Mouse (Mus musculus): Measurements from ENCODE around the gene Adamts9. TPM values are rescaled to one million over a fixed set of nuclear protein-coding genes. Genes with fewer than 3 reads are reported as not detected.
A peak's percentile ranks its signal among the peaks of the same experiment; 100 is the strongest.

The Adamts9 gene
- 0.75 and 1.0 TPM in 2 replicates for polyA plus RNA-seq (2015; fragmentation: Nextera tagmentation; extraction: Ambion mirVana)

DNA sequence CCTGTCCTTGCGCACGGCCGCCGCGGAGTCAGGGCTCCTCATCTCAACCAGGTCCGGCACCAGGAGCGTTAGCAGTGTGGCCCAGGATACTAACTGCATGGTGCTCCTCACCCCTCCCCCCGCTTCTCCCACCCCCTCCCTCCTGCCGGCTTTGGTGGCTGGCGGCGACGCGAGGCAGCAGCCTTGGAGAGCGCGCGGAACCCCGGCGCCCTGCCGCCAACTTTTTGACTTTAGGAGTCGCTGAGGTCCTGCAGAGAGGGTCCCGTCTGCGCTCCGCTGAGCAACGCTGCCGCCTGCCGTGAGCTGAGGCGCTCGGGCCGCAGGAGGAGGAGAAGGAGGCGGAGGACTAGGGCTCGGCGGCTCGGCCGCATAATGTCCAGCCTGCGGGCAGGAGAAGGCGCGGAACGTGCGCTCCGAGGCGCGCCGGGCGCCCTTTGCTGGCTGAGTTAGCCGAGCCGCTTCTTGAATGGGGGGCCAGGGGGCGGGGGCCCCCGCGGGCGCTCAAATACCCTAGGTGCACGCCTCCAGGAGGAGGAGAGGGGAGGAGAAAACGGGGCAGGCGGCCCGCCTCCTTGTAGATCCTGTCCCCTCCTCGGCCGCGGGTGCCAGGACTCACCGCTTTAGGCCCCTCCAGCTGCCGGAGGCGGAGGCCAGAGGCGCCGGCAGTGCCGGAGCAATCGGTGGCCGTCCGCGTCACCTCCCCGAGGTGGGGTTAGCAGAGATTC is at the start of gene Adamts9:
TSS of gene Adamts9 (minus strand) at position 436 of the 725 bp plus-strand sequence.
- 0% methylated on average over 58 of the region's 68 CpGs for WGBS (ENCODE audit: insufficient replicate concordance)
- no peak within 1 kb of the TSS for H3K9ac ChIP-seq (ENCODE audit: low read depth, low read length)
- peaks cover 47% of the 10 kb centered on the region for H3K27me3 ChIP-seq (ENCODE audit: control insufficient read depth, insufficient read depth, low read depth, low read length)
- H3K27ac ChIP-seq (ENCODE audit: low read length) = no peak within 1 kb of the TSS; the same call in 1 of the 2 replicates
- H3K4me1 ChIP-seq (ENCODE audit: control insufficient read depth, low read depth, low read length) = no peaks in the 10 kb centered on the region
- H3K4me2 ChIP-seq (ENCODE audit: low read depth, low read length) = peak within 1 kb of the TSS; percentile 49
- no peaks in the 10 kb centered on the region for H3K36me3 ChIP-seq (ENCODE audit: control insufficient read depth, insufficient read depth)
- no peaks in the 10 kb centered on the region for H3K9me3 ChIP-seq (replicated peaks; ENCODE audit: control insufficient read depth, low read length)
- H3K4me3 ChIP-seq (ENCODE audit: low read depth, low read length) = peak within 1 kb of the TSS; percentile 49
- peak; percentile 55 for ATAC-seq (ENCODE audit: low read depth)

DNA sequence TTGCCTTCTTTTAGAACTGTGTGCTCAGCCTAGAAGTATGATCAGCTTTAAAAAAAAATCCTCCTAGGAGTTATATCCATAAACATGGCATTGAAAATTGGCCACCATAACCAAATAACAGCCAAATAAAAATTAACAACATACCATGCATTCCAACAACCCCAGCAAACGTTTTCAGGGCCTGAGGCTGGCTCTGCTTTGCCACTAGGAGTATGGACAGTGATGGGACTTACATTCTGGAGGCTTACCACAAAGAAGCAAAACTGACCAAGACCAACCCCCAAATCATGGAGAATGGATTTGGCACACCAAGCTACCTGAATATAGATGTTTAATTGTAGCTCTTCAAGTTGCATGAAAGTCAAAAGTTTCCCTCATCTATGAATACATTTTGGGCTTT is 48.3 kb upstream of the Adamts9 start:
- Histone ChIP-seq H3K4me2 (ENCODE audit: low read depth, low read length) (no peak overlapping the region), H3K4me3 (ENCODE audit: low read depth, low read length) (no peak overlapping the region), H3K27ac (ENCODE audit: low read length) (no peak overlapping the region), H3K9me3 (replicated peaks; ENCODE audit: control insufficient read depth, low read length) (no peaks in the 10 kb centered on the region), H3K9ac (ENCODE audit: low read depth, low read length) (no peak overlapping the region), H3K36me3 (ENCODE audit: control insufficient read depth, insufficient read depth) (no peaks in the 10 kb centered on the region), H3K4me1 (ENCODE audit: control insufficient read depth, low read depth, low read length) (no peaks in the 10 kb centered on the region), H3K27me3 (ENCODE audit: control insufficient read depth, insufficient read depth, low read depth, low read length) (no peaks in the 10 kb centered on the region)
- ATAC-seq (ENCODE audit: low read depth) = no peak
- 9% methylated on average over 1 of the region's 1 CpGs for whole genome bisulfite sequencing (ENCODE audit: insufficient replicate concordance)

DNA sequence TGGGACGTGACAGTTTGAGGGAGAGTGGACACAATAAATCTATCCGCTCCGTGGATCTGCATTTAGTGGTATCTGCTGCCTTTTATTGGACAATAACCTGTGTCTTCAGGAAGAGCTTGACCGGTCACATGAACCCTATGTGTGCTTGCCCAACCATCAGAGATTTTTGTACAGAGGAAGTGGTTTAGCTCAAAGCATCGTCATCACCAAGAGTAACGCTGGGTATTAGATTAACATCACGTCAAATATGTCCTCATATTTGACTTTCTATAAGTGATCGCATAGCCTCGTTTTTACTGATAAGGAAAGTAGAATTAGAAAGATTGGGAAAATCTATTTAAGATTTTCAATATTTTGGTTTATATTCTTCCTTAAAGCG is 45.3 kb upstream of the Adamts9 start:
- no peak for ATAC-seq (ENCODE audit: low read depth)
- Histone ChIP-seq H3K36me3 (ENCODE audit: control insufficient read depth, insufficient read depth) (no peaks in the 10 kb centered on the region), H3K9ac (ENCODE audit: low read depth, low read length) (no peak overlapping the region), H3K4me1 (ENCODE audit: control insufficient read depth, low read depth, low read length) (no peaks in the 10 kb centered on the region), H3K4me2 (ENCODE audit: low read depth, low read length) (no peak overlapping the region), H3K9me3 (replicated peaks; ENCODE audit: control insufficient read depth, low read length) (no peaks in the 10 kb centered on the region), H3K27me3 (ENCODE audit: control insufficient read depth, insufficient read depth, low read depth, low read length) (no peaks in the 10 kb centered on the region), H3K4me3 (ENCODE audit: low read depth, low read length) (no peak overlapping the region), H3K27ac (ENCODE audit: low read length) (no peak overlapping the region)
- WGBS (ENCODE audit: insufficient replicate concordance) = 40% methylated on average over 10 of the region's 10 CpGs

DNA sequence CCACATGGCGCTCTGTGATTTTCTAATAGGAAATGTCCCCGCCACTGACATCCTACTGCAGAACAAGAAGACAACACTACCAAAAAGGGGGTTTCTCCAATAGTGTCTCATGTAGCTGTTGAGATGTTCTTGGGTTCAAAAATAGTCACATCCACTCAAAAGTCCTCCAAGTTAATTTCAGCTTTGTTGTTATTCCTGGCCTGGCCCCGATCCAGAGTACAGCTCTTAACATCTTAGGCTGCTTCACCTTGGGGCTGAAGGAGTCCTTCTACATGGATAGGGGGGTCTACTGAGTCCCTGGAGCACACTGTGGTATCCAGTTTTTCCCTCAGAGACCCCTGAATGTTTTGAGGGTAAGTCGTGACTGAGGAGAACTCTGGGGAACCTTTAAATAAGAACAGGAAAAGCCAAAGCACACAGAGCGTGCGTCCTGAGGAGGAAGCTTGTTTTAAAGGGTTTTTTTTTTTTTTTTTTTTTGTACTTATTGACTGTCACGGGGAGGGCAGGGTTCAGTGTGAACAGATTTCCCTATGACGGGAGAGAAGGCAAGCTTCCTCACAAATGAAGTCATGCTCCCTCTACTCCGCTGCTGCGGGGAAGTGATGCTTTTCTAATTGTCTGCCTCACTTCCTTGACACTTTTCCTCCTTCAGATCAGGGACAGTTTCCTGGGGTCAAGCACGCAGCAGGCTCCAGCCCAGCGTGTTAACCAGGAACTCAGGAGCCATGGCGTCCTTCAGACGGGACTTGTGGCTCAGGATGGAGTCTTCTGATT is 44.7 kb upstream of the Adamts9 start:
- H3K4me3 ChIP-seq (ENCODE audit: low read depth, low read length) = no peak overlapping the region
- H3K4me2 ChIP-seq (ENCODE audit: low read depth, low read length) = no peak overlapping the region
- H3K9ac ChIP-seq (ENCODE audit: low read depth, low read length) = no peak overlapping the region
- H3K27me3 ChIP-seq (ENCODE audit: control insufficient read depth, insufficient read depth, low read depth, low read length) = no peaks in the 10 kb centered on the region
- no peaks in the 10 kb centered on the region for H3K9me3 ChIP-seq (replicated peaks; ENCODE audit: control insufficient read depth, low read length)
- no peaks in the 10 kb centered on the region for H3K36me3 ChIP-seq (ENCODE audit: control insufficient read depth, insufficient read depth)
- H3K27ac ChIP-seq (ENCODE audit: low read length) = no peak overlapping the region
- ATAC-seq (ENCODE audit: low read depth) = 0 out of 2 replicates have a peak, but pooled peaks have one; percentile 27
- 24% methylated on average over 14 of the region's 14 CpGs for WGBS (ENCODE audit: insufficient replicate concordance)
- H3K4me1 ChIP-seq (ENCODE audit: control insufficient read depth, low read depth, low read length) = no peaks in the 10 kb centered on the region

DNA sequence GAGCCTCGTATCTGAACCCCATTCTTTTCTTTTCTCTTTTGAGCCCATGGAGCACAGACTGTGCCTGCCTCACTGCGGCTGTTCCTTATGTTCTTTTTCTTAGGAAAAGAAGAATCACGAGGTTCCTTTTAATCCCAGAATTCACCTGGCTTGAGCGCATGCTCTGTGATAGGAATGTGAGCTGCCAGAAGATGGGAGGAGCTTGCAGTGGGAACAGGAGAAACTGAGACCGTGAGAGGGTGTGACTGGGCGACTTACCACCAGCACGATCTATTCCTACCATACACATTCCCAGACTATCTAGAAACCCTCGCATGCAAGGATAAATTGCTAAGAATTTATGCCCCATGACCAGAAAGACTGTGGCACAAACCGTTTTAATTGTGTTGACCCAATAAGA is 44.1 kb upstream of the Adamts9 start:
- WGBS (ENCODE audit: insufficient replicate concordance) = 60% methylated on average over 9 of the region's 9 CpGs

DNA sequence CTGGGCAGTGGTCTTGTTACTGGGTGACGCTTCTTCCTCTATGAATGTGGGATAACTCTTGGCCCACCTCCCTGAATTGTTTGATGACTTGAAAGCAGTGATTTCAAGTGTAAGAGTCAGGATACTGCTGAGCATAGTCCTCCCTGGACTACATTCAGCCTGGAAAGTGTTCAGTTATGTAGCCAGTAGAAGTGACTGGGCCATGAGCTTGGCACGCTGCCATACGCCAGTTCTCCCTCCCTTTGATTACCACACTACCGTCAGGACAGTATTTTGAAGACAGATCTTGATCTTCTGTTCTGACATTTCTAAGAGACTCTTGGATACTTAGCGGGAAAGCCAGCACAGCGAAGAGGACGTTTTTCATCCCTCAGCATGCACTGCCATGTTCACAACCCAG is 40.1 kb upstream of the Adamts9 start:
- no peak for ATAC-seq (ENCODE audit: low read depth)
- H3K4me1 ChIP-seq (ENCODE audit: control insufficient read depth, low read depth, low read length) = no peaks in the 10 kb centered on the region
- H3K9me3 ChIP-seq (replicated peaks; ENCODE audit: control insufficient read depth, low read length) = no peaks in the 10 kb centered on the region
- H3K9ac ChIP-seq (ENCODE audit: low read depth, low read length) = no peak overlapping the region
- H3K27ac ChIP-seq (ENCODE audit: low read length) = no peak overlapping the region
- no peaks in the 10 kb centered on the region for H3K36me3 ChIP-seq (ENCODE audit: control insufficient read depth, insufficient read depth)
- H3K4me2 ChIP-seq (ENCODE audit: low read depth, low read length) = no peak overlapping the region
- WGBS (ENCODE audit: insufficient replicate concordance) = 63% methylated on average over 7 of the region's 7 CpGs
- H3K4me3 ChIP-seq (ENCODE audit: low read depth, low read length) = no peak overlapping the region
- no peaks in the 10 kb centered on the region for H3K27me3 ChIP-seq (ENCODE audit: control insufficient read depth, insufficient read depth, low read depth, low read length)

More for the DNA sequence above, 44.1 kb upstream of the Adamts9 start:
- H3K27ac ChIP-seq (ENCODE audit: low read length) = no peak overlapping the region
- H3K4me3 ChIP-seq (ENCODE audit: low read depth, low read length) = no peak overlapping the region
- H3K4me1 ChIP-seq (ENCODE audit: control insufficient read depth, low read depth, low read length) = no peaks in the 10 kb centered on the region
- no peak overlapping the region for H3K9ac ChIP-seq (ENCODE audit: low read depth, low read length)
- H3K9me3 ChIP-seq (replicated peaks; ENCODE audit: control insufficient read depth, low read length) = no peaks in the 10 kb centered on the region
- H3K27me3 ChIP-seq (ENCODE audit: control insufficient read depth, insufficient read depth, low read depth, low read length) = no peaks in the 10 kb centered on the region
- ATAC-seq (ENCODE audit: low read depth) = no peak
- H3K4me2 ChIP-seq (ENCODE audit: low read depth, low read length) = no peak overlapping the region
- H3K36me3 ChIP-seq (ENCODE audit: control insufficient read depth, insufficient read depth) = no peaks in the 10 kb centered on the region

DNA sequence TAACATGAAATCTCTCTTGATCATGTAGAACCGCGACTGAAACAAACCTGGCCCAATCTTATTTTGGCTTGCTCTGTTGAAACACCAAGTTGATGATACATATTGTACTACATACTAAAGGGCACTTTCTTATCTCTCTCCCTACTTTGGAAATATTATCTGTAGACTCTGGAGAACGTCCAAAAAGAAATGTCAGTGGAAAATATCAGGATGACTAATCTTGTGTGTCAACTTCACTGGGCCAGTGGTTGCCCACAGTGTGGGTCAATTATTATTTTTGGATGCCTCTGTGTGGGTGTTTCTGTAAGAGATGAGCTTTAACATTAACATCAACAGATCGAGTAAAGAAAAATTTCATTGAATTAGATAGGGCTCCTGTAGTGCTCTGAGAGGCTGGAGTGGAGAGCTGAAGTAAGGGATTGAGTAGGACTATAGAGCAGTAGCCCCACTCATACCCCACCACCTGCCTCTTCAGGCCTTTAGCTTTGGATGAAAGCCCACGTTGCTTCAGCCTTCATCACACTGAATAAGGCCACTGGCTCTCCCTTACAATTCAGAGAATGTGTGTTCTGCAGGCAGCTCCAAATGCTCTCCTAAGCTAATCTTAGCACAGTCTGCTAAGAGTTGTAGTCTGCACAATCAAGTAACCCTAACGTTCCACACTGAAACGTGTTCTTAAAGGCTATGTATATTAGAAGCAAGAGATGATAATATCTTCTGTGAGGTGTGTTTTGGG is 38.3 kb upstream of the Adamts9 start:
- no peak overlapping the region for H3K4me3 ChIP-seq (ENCODE audit: low read depth, low read length)
- no peaks in the 10 kb centered on the region for H3K36me3 ChIP-seq (ENCODE audit: control insufficient read depth, insufficient read depth)
- WGBS (ENCODE audit: insufficient replicate concordance) = 60% methylated on average over 7 of the region's 7 CpGs
- H3K27me3 ChIP-seq (ENCODE audit: control insufficient read depth, insufficient read depth, low read depth, low read length) = no peaks in the 10 kb centered on the region
- H3K9ac ChIP-seq (ENCODE audit: low read depth, low read length) = no peak overlapping the region
- H3K4me1 ChIP-seq (ENCODE audit: control insufficient read depth, low read depth, low read length) = no peaks in the 10 kb centered on the region
- no peak overlapping the region for H3K4me2 ChIP-seq (ENCODE audit: low read depth, low read length)
- ATAC-seq (ENCODE audit: low read depth) = no peak
- no peak overlapping the region for H3K27ac ChIP-seq (ENCODE audit: low read length)
- H3K9me3 ChIP-seq (replicated peaks; ENCODE audit: control insufficient read depth, low read length) = no peaks in the 10 kb centered on the region

DNA sequence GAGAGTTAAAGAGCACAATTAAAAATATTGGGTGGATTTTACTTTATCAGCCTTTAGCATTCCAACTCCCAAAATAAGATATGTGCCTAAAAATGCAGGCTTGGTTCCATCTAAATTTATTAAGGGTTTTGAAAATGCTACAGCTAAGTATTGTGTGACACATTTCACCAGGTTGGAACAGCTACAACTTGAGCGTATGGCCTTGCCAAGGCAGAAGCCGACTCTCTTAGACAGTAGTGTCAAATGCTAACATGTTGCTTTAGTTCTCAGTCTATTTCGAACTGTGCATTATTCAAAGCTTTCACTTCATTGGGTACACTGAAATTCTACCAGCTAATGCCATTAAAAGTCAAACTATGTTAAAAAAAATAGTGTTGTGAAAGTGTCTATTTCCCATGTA is 30.0 kb upstream of the Adamts9 start:
- Histone ChIP-seq H3K9ac (ENCODE audit: low read depth, low read length) (no peak overlapping the region), H3K4me3 (ENCODE audit: low read depth, low read length) (no peak overlapping the region), H3K36me3 (ENCODE audit: control insufficient read depth, insufficient read depth) (no peaks in the 10 kb centered on the region), H3K9me3 (replicated peaks; ENCODE audit: control insufficient read depth, low read length) (no peaks in the 10 kb centered on the region), H3K4me1 (ENCODE audit: control insufficient read depth, low read depth, low read length) (no peaks in the 10 kb centered on the region), H3K27me3 (ENCODE audit: control insufficient read depth, insufficient read depth, low read depth, low read length) (no peaks in the 10 kb centered on the region), H3K27ac (ENCODE audit: low read length) (no peak overlapping the region), H3K4me2 (ENCODE audit: low read depth, low read length) (no peak overlapping the region)
- WGBS (ENCODE audit: insufficient replicate concordance) = 57% methylated on average over 3 of the region's 3 CpGs
- ATAC-seq (ENCODE audit: low read depth) = no peak
